Mouse (Mus musculus): ENCODE measurements around the gene Zfp74. TPM values are rescaled to one million over a fixed set of nuclear protein-coding genes. Genes with fewer than 3 reads are reported as not detected.

Gene Zfp74
- total RNA-seq, 2 experiments from 2014 or later: 6.9 to 12.4 TPM

Other genes with a start within 250 kb of the Zfp74 start
- not detected in 2 replicates for gene Catsperg2, start 227.1 kb downstream of the Zfp74 start, total RNA-seq (2014; fragmentation: Nextera tagmentation)
- gene Catsperg2, start 227.1 kb downstream of the Zfp74 start, total RNA-seq (2017): not detected in 2 replicates
- gene Zfp84, start 185.5 kb downstream of the Zfp74 start, total RNA-seq (2014; fragmentation: Nextera tagmentation): 13.8 and 16.9 TPM in 2 replicates
- gene Zfp84, start 185.5 kb downstream of the Zfp74 start, total RNA-seq (2017): 19.3 and 21.4 TPM in 2 replicates
- gene Zfp30, start 170.1 kb downstream of the Zfp74 start, total RNA-seq (2014; fragmentation: Nextera tagmentation): 0.36 TPM in 1 of 2 replicates, not detected in the other
- 0.69 and 0.93 TPM in 2 replicates for gene Zfp30, start 170.1 kb downstream of the Zfp74 start, total RNA-seq (2017)
- gene Zfp790, start 138.0 kb downstream of the Zfp74 start, total RNA-seq (2014; fragmentation: Nextera tagmentation): 8.0 and 8.5 TPM in 2 replicates
- gene Zfp790, start 138.0 kb downstream of the Zfp74 start, total RNA-seq (2017): 10.5 and 18.4 TPM in 2 replicates
- 5.3 and 6.6 TPM in 2 replicates for gene Zfp940, start 100.4 kb downstream of the Zfp74 start, total RNA-seq (2014; fragmentation: Nextera tagmentation)
- gene Zfp940, start 100.4 kb downstream of the Zfp74 start, total RNA-seq (2017): 3.9 and 4.6 TPM in 2 replicates
- gene Zfp420, start 94.1 kb downstream of the Zfp74 start, total RNA-seq (2014; fragmentation: Nextera tagmentation): 8.2 and 8.4 TPM in 2 replicates
- gene Zfp420, start 94.1 kb downstream of the Zfp74 start, total RNA-seq (2017): 2.8 and 4.3 TPM in 2 replicates
- gene Zfp27, start 47.5 kb downstream of the Zfp74 start, total RNA-seq (2014; fragmentation: Nextera tagmentation): 6.1 and 8.0 TPM in 2 replicates
- gene Zfp27, start 47.5 kb downstream of the Zfp74 start, total RNA-seq (2017): 10.9 and 13.4 TPM in 2 replicates
- 3.7 TPM in 1 of 2 replicates, not detected in the other for gene Zfp383, start 45.9 kb downstream of the Zfp74 start, total RNA-seq (2014; fragmentation: Nextera tagmentation)
- 0.31 and 2.8 TPM in 2 replicates for gene Zfp383, start 45.9 kb downstream of the Zfp74 start, total RNA-seq (2017)
- 16.5 and 22.3 TPM in 2 replicates for gene Zfp568, start 29.9 kb upstream of the Zfp74 start, total RNA-seq (2014; fragmentation: Nextera tagmentation)
- 50.3 and 51.3 TPM in 2 replicates for gene Zfp568, start 29.9 kb upstream of the Zfp74 start, total RNA-seq (2017)
- 0.52 and 2.4 TPM in 2 replicates for gene Zfp14, start 97.3 kb upstream of the Zfp74 start, total RNA-seq (2014; fragmentation: Nextera tagmentation)
- 1.2 and 1.4 TPM in 2 replicates for gene Zfp14, start 97.3 kb upstream of the Zfp74 start, total RNA-seq (2017)
- gene Zfp82, start 118.8 kb upstream of the Zfp74 start, total RNA-seq (2014; fragmentation: Nextera tagmentation): 7.0 and 9.2 TPM in 2 replicates
- gene Zfp82, start 118.8 kb upstream of the Zfp74 start, total RNA-seq (2017): 3.0 and 9.6 TPM in 2 replicates
- 2.8 TPM in 1 of 2 replicates, not detected in the other for gene Gm26920, start 136.3 kb upstream of the Zfp74 start, total RNA-seq (2014; fragmentation: Nextera tagmentation)
- not detected in 2 replicates for gene Gm26920, start 136.3 kb upstream of the Zfp74 start, total RNA-seq (2017)
- 7.6 and 15.7 TPM in 2 replicates for gene Zfp566, start 136.4 kb upstream of the Zfp74 start, total RNA-seq (2014; fragmentation: Nextera tagmentation)
- gene Zfp566, start 136.4 kb upstream of the Zfp74 start, total RNA-seq (2017): 3.2 and 6.0 TPM in 2 replicates
- gene Zfp260, start 140.7 kb upstream of the Zfp74 start, total RNA-seq (2014; fragmentation: Nextera tagmentation): 41.6 and 58.5 TPM in 2 replicates
- 26.1 and 28.7 TPM in 2 replicates for gene Zfp260, start 140.7 kb upstream of the Zfp74 start, total RNA-seq (2017)
- 9.7 and 13.3 TPM in 2 replicates for gene Zfp382, start 167.9 kb upstream of the Zfp74 start, total RNA-seq (2014; fragmentation: Nextera tagmentation)
- gene Zfp382, start 167.9 kb upstream of the Zfp74 start, total RNA-seq (2017): 7.7 and 8.3 TPM in 2 replicates
- 52.0 and 61.0 TPM in 2 replicates for gene Zfp146, start 215.7 kb upstream of the Zfp74 start, total RNA-seq (2014; fragmentation: Nextera tagmentation)
- 80.7 and 101 TPM in 2 replicates for gene Zfp146, start 215.7 kb upstream of the Zfp74 start, total RNA-seq (2017)
- gene Cox7a1, start 230.1 kb upstream of the Zfp74 start, total RNA-seq (2014; fragmentation: Nextera tagmentation): not detected in 2 replicates
- 1.5 TPM in 1 of 2 replicates, not detected in the other for gene Cox7a1, start 230.1 kb upstream of the Zfp74 start, total RNA-seq (2017)
- gene Capns1, start 244.7 kb upstream of the Zfp74 start, total RNA-seq (2014; fragmentation: Nextera tagmentation): 236 and 240 TPM in 2 replicates
- 176 and 196 TPM in 2 replicates for gene Capns1, start 244.7 kb upstream of the Zfp74 start, total RNA-seq (2017)